Mouse (Mus musculus) liver, adult (tissue): ENCODE results near the gene Sec24c.

ENCODE experiments used
- GATA4 ChIP-seq: IDR thresholded peaks from 2 replicates; pipeline ENCODE4 v1.6.1; 2014; ENCODE audit warnings: mild to moderate bottlenecking, low read length; ENCODE audit not compliant: insufficient replicate concordance

Gene Sec24c

GRCm38 (mm10) chr14:20702741-20703381 lies 28.8 kb downstream of the Sec24c start, which contains the start of gene Chchd1:
Gene Chchd1 (plus strand): TSS chr14:20703006.
- no peak for TF ChIP-seq GATA4

GRCm38 (mm10) chr14:20707201-20708190 lies 33.4 kb downstream of the Sec24c start, which contains the start of gene Zswim8:
Gene Zswim8 (plus strand): TSS chr14:20707552.
- peak; percentile 13; the same call in 1 of the 2 replicates for TF ChIP-seq GATA4

- TF ChIP-seq GATA4, result no peak
Measured at GRCm38 (mm10) chr14:20708239-20708638, 34.1 kb downstream of the Sec24c start.

- TF ChIP-seq GATA4, result no peak
Measured at GRCm38 (mm10) chr14:20713832-20714231, 39.7 kb downstream of the Sec24c start.

GRCm38 (mm10) chr14:20718443-20718842 lies 44.3 kb downstream of the Sec24c start:
- TF ChIP-seq GATA4, result no peak

GRCm38 (mm10) chr14:20719767-20720166 lies 45.7 kb downstream of the Sec24c start:
- no peak for TF ChIP-seq GATA4

GRCm38 (mm10) chr14:20721371-20721770 lies 47.3 kb downstream of the Sec24c start:
- no peak for TF ChIP-seq GATA4

- no peak for TF ChIP-seq GATA4
Measured at GRCm38 (mm10) chr14:20723006-20723405, 48.9 kb downstream of the Sec24c start.

GRCm38 (mm10) chr14:20724043-20724442 lies 49.9 kb downstream of the Sec24c start:
- TF ChIP-seq GATA4, result no peak

- no peak for TF ChIP-seq GATA4
Measured at GRCm38 (mm10) chr14:20725660-20726339, 51.7 kb downstream of the Sec24c start.

GRCm38 (mm10) chr14:20729871-20730270 lies 55.8 kb downstream of the Sec24c start:
- no peak for TF ChIP-seq GATA4

- no peak for TF ChIP-seq GATA4
Measured at GRCm38 (mm10) chr14:20730853-20731602, 56.9 kb downstream of the Sec24c start.

- TF ChIP-seq GATA4, result peak; percentile 79
Measured at GRCm38 (mm10) chr14:20733041-20733951, 59.2 kb downstream of the Sec24c start.
